Mouse (Mus musculus): ENCODE results near the gene Tra2b.
"Not testable (repeated sequence)": the region's sequence is repeated elsewhere in the genome, so short reads cannot be mapped to it uniquely, and the experiment has no call there.

The Tra2b gene

DNA sequence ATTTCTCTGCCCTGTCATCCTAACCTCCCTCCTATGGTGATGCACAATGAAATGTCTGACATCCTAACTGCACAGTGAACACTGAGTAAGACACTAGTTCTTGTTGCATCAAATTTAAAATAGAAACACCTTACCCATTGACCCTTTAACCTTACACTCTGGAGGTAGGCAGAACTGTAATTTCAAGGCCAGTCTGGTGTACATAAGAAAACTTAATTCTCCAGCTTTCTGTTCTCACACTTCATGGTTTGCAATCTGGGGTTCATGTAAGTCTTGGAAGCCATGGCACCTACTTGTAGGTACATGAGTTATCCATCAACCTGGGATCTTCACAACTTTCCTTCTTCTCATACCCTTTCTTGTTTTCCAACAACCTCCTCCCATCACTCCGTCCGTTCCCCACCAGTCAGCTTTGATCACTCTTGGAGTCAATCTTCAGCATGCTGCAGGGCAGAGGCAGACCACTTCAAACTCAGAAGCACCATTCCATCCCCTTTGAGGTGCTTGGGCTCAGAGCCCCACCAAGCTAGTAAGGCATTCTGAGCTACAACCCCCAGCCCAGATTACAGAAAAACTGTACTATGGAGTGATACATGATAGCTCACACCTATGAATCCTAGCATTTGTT, 23.5 kb downstream of the Tra2b start:
- no peak for DNase-seq (ENCODE audit: low spot score in 2 of 2)

DNA sequence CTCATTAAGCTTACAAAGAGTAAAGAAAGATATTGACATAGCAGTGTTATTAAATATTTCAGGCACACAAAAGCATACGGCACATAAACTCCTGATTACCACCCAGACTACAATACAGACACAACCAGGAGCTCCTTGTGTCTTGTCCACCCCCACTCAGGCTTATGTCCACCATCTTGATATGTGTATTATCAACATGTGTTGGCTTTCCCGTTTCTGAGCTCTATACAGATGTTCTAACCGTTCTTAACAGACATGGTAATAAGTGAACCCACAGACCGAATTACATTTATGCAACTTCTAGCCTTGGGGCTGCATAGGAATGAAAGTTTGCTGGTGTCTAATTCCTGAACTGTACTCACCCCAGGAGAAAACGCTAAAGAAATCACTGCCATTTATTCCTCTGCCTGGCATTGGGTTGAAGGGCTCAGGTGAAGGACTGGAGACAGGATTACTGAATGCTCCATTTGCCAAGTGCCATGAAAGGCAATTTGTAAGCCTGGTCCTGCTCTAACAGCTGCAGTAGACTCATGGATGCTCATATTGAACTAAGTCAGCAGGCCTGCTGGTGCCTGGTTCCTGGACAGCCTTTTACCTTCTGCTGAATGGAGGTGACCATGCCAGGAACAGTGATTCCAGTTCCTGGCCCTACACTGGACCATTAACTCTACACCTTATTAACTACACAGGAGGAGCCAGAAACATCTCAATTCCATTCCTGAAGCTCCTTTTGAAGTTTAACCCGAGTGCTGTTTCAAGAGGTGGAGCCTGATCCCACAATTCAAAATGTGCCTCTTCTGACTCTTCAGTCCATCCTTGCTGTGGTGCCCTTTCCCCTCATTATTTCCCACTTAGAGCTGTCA, 24.2 kb downstream of the Tra2b start:
- DNase-seq (ENCODE audit: low spot score in 2 of 2), result no peak

GRCm38 (mm10) chr16:22240856-22241255, 24.9 kb downstream of the Tra2b start:
- DNase-seq (ENCODE audit: low spot score in 2 of 2), result no peak

DNA sequence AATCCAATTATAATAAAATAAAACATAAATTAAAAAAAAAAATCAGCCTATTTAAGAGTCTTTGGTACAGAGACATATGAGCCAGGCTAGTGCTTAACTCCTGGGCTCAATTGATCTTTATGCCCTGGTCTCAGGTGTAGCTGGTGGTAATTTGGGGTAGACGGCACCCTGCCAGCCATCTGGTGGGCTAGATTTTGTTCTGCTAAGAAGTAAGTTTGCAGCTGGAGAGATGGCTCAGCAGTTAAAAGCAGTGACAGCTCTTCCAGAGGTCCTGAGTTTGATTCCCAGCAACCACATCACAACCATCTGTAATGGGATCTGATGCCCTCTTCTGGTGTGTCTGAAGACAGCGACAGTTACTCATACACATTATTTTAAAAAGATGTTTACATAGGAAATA, 25.8 kb downstream of the Tra2b start:
- DNase-seq (ENCODE audit: low spot score in 2 of 2), result no peak

DNA sequence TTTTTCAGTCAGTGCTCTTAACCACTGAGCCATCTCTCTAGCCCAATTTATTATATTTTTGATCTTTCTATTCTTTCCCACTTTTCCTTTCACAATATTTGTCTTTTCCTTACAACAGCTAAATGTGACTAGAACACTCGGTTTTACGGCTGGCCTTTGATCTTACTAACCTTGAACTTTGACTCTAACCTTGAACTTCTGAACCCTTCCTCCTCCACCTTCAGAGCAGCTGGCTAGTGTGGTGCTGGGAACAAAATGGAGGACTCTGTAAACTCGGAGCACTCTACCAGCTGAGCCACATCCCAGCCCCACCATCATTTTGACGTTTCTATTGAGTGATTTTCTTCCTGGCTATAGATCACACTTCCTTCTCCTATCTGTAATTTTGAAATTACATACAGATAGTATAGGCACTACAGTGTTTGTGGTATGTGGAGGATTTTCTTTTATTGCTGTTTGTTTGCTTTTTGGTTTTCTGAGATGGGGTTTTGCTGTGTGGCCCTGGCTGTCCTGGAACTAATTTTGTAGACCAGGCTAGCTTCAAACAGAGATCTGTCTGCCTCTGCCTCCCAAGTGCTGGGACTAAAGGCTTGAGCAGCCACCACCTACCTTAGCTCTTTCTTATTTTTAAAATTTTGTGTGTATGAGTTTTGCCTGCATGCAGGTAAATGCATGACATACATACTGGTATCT, 26.7 kb downstream of the Tra2b start:
- DNase-seq (ENCODE audit: low spot score in 2 of 2), result no peak

DNA sequence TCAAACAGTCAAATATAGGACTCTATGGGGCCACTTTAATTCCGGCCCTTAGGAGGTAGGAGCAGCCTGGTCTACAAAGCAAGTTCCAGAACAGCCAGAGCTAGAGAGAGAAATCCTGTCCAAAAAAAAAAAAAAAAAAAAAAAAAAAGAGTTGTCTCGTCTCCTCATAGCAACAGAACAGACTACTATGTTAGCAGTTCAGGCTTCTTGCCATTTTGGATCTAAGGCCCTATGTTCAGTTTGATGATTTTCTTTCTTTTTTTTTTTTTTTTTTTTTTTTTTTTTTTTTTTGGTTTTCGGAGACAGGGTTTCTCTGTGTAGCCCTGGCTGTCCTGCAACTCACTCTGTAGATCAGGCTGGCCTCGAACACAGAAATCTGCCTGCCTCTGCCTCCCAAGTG, 27.4 kb downstream of the Tra2b start:
- not testable (repeated sequence) for DNase-seq (ENCODE audit: low spot score in 2 of 2)

GRCm38 (mm10) chr16:22236814-22237213, 29.0 kb downstream of the Tra2b start:
- DNase-seq (ENCODE audit: low spot score in 2 of 2), result no peak

DNA sequence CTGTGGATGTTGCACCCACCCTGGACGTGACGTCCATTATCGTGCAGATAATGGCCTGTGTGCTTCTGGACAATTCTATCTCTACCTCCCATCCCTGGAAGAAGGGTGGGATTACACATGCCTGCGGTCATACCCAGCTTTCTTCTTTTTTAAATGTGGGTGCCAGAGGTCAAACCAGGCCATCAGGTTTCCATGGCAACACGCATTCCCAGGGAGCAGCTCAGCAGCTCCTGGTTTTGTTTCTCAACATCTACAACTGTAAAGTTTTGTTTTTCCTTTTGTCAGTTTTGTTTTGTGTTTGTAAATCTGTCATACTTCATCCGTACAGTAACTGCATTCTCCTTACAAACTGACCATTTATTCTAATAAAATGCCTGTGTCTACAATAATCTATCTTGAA, 31.3 kb downstream of the Tra2b start:
- DNase-seq (ENCODE audit: low spot score in 2 of 2), result no peak

DNA sequence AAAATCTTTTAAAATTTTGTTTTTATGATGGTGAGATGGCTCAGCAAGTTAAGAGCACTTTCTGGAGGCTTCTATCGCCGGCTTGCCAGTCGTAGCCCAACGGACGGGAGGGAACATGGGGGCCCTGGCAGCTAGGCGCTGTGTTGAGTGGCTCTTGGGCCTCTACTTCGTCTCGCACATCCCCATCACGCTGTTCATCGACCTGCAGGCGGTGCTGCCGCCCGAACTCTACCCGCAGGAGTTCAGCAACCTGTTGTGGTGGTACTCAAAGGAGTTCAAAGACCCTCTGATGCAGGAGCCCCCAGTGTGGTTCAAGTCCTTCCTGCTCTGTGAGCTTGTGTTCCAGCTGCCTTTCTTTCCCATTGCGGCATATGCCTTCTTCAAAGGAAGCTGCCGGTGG, 35.5 kb downstream of the Tra2b start:
- DNase-seq (ENCODE audit: low spot score in 2 of 2), result not testable (repeated sequence)

DNA sequence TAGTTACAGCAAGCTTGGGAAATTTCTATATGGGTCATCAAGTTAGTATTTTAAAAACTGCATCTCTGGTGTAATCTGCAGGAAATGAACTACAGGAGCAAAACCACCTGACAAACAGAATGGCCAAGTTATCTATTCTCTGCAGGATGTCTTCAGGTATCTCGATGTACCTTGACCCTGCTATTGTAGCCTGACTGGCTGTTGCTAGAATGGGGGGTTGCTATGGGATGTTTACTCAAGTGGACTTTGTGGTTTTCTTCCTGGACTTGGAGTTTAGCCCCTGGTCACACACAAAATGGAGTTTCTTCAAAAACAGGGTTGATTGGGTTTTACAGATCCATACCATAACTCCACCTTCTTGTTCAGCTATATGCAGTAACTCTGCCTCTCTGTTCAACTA, 62.3 kb downstream of the Tra2b start:
- no peak for DNase-seq (ENCODE audit: low spot score in 2 of 2)

DNA sequence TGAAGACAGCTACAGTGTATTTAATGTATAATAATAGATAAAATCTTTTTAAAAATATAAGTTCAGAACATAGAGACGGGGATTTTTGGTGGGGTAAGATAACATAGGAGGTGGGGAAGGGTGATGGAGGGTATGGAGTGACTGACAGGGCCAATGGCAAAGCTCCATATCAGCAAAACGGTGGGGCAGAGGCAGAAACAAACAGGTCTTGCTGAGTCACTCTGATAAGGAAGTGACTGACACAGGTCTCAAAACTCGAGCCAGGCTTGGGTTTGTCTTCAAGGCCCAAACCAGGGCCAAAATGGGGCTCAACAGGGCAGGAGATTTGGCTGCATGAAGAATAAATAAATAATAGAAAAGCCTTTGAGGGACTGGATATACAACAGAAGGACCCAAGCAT, 63.9 kb downstream of the Tra2b start:
- no peak for DNase-seq (ENCODE audit: low spot score in 2 of 2)

DNA sequence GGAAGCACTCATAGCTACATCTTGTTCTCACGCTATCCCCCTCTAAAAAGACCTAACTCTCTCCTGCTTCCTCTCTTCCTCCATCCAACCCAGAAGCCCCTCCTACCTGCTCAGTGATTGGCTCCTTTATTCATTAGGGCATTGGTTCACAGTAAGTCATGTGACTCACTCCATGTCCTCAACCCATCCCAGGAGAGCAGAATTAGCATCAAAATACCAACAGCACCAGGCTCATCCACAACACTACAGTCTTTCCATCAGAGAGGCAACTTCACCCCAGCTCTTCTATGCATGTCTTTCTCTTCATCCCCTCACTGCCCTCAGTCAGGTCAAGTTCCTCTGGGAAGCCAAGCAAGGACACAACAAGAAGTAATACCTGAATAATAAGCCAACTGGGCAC, 65.3 kb downstream of the Tra2b start:
- DNase-seq (ENCODE audit: low spot score in 2 of 2), result no peak
